In genomic region chr8:66323045-66323807, GRCm38 (mm10) we compare ENCODE assay signal across 10 mouse cellular contexts.
DNase-seq lines count a peak whose midpoint lies in the region; ATAC-seq and TF ChIP-seq lines count a peak whose summit lies in the region.
"Had no signal": no experiment of that assay in that cellular context is flagged by ENCODE, and none has a peak within 500 bp of the region (broad histone marks: within the 10 kb centered on the region; RNA-seq: fewer than 3 reads in every experiment).

No protein-coding gene starts in this region.

- no peak overlapping the region for H3K4me3 ChIP-seq in forebrain, postnatal 0 days (ENCODE audit: low read depth, low read length)
- no peak overlapping the region for H3K4me3 ChIP-seq in forebrain, embryonic 16.5 days (replicated peaks; ENCODE audit: low read length)
- no peak overlapping the region for H3K4me3 ChIP-seq in lung, adult 2 months (replicated peaks; ENCODE audit: extremely low read depth, low read depth, low read length)
- no peak overlapping the region for H3K4me3 ChIP-seq in neural tube, embryonic 15.5 days (replicated peaks)
- H3K4me3 ChIP-seq: erythroblast, embryonic 14.5 days; limb, embryonic 12.5 days had no signal

- peak; percentile 35; the same call in 1 of the 2 replicates for TF ChIP-seq CTCF in forebrain, postnatal 0 days (IDR thresholded peaks at IDR 0.05; ENCODE audit: low read depth)
- peak; percentile 57 for TF ChIP-seq CTCF in lung, adult 2 months (IDR thresholded peaks at IDR 0.05; ENCODE audit: insufficient read depth, low read length)

- H3K9ac ChIP-seq in forebrain, postnatal 0 days, result no peak overlapping the region
- no peak overlapping the region for H3K9ac ChIP-seq in forebrain, embryonic 16.5 days (replicated peaks; ENCODE audit: low read depth, low read length)
- no peak overlapping the region for H3K9ac ChIP-seq in neural tube, embryonic 15.5 days (replicated peaks)
- H3K9ac ChIP-seq: limb, embryonic 12.5 days had no signal

- ATAC-seq in forebrain, postnatal 0 days, result no peak
- ATAC-seq in forebrain, embryonic 16.5 days, result no peak
- ATAC-seq in neural tube, embryonic 15.5 days (ENCODE audit: low FRiP score), result no peak
- no peak for ATAC-seq in activated CD4-positive, CD25-positive, alpha-beta regulatory T cell, adult 4 months

- H3K4me1 ChIP-seq in forebrain, postnatal 0 days (ENCODE audit: insufficient read depth), result no peaks in the 10 kb centered on the region
- H3K4me1 ChIP-seq in forebrain, embryonic 16.5 days (replicated peaks; ENCODE audit: control insufficient read depth, insufficient read depth, low read length), result no peaks in the 10 kb centered on the region
- H3K4me1 ChIP-seq in lung, adult 2 months (ENCODE audit: control insufficient read depth, insufficient read depth, low read length), result no peaks in the 10 kb centered on the region
- H3K4me1 ChIP-seq in neural tube, embryonic 15.5 days, result no peaks in the 10 kb centered on the region
- H3K4me1 ChIP-seq: limb, embryonic 12.5 days had no signal

- no peaks in the 10 kb centered on the region for H3K27me3 ChIP-seq in forebrain, postnatal 0 days (ENCODE audit: insufficient read depth, low read length)
- H3K27me3 ChIP-seq in forebrain, embryonic 16.5 days (replicated peaks; ENCODE audit: control insufficient read depth, insufficient read depth, low read length), result no peaks in the 10 kb centered on the region
- no peaks in the 10 kb centered on the region for H3K27me3 ChIP-seq in neural tube, embryonic 15.5 days (replicated peaks)
- H3K27me3 ChIP-seq: limb, embryonic 12.5 days had no signal

- H3K9me3 ChIP-seq in forebrain, postnatal 0 days (ENCODE audit: low read length), result no peaks in the 10 kb centered on the region
- no peaks in the 10 kb centered on the region for H3K9me3 ChIP-seq in forebrain, embryonic 16.5 days (ENCODE audit: control insufficient read depth, low read length)
- H3K9me3 ChIP-seq in neural tube, embryonic 15.5 days (replicated peaks), result no peaks in the 10 kb centered on the region
- H3K9me3 ChIP-seq: limb, embryonic 12.5 days had no signal

- WGBS in forebrain, postnatal 0 days, result 62% methylated on average over 4 of the region's 4 CpGs
- WGBS in forebrain, embryonic 16.5 days, result 57% methylated on average over 4 of the region's 4 CpGs
- 32% methylated on average over 4 of the region's 4 CpGs for WGBS in lung, adult 2 months
- 47% methylated on average over 4 of the region's 4 CpGs for WGBS in neural tube, embryonic 15.5 days

- H3K27ac ChIP-seq in forebrain, postnatal 0 days (ENCODE audit: low read depth, low read length), result no peak overlapping the region
- no peak overlapping the region for H3K27ac ChIP-seq in forebrain, embryonic 16.5 days (ENCODE audit: low read length)
- no peak overlapping the region for H3K27ac ChIP-seq in neural tube, embryonic 15.5 days (replicated peaks)
- H3K27ac ChIP-seq: limb, embryonic 12.5 days had no signal

- no peak for DNase-seq in forebrain, postnatal 0 days
- peak; percentile 1 for DNase-seq in thymus, postnatal 25 days
- DNase-seq in thymus, adult 18-20 months, result no peak
- DNase-seq in kidney, adult 8-10 months, result peak; percentile 38 to 75
- peak; percentile 9 for DNase-seq in lung, adult 2 months

- H3K36me3 ChIP-seq in forebrain, postnatal 0 days (ENCODE audit: insufficient read depth), result no peaks in the 10 kb centered on the region
- H3K36me3 ChIP-seq in forebrain, embryonic 16.5 days (ENCODE audit: control insufficient read depth, insufficient read depth), result no peaks in the 10 kb centered on the region
- no peaks in the 10 kb centered on the region for H3K36me3 ChIP-seq in neural tube, embryonic 15.5 days
- H3K36me3 ChIP-seq: limb, embryonic 12.5 days had no signal

- TF ChIP-seq POLR2A in lung, adult 2 months (IDR thresholded peaks at IDR 0.05; ENCODE audit: borderline replicate concordance, extremely low read depth, low read depth, low read length), result no peak

- no peak overlapping the region for H3K4me2 ChIP-seq in forebrain, postnatal 0 days (ENCODE audit: low read depth)
- H3K4me2 ChIP-seq in forebrain, embryonic 16.5 days (ENCODE audit: low read length), result no peak overlapping the region
- H3K4me2 ChIP-seq in neural tube, embryonic 15.5 days, result no peak overlapping the region
- H3K4me2 ChIP-seq: limb, embryonic 12.5 days had no signal

Comparison
In these comparisons a context has a peak if more than half of its experiments do, and no peak if none do; other contexts are left out.
1. DNase-seq: peak in thymus, postnatal 25 days (single experiment), kidney, adult 8-10 months (2 of 2) and lung, adult 2 months (single experiment); none in forebrain, postnatal 0 days (single experiment) and thymus, adult 18-20 months (0 of 2).